Mouse (Mus musculus) thymus, adult 2 months (tissue): ENCODE data around the gene Cd163. TPM values are rescaled to one million over a fixed set of nuclear protein-coding genes. Genes with fewer than 3 reads are reported as not detected.
A peak's percentile ranks its signal among the peaks of the same experiment; 100 is the strongest.

Source experiments
- DNase-seq: peaks from one replicate; pipeline ENCODE4 v3.0.0; 2021
- H3K27ac ChIP-seq: fragments of 200-500 bp; 2 replicates; pipeline ENCODE4 v1.5.1; 2012; ENCODE audit warnings: low read length, control low read depth; ENCODE audit not compliant: control insufficient read depth, insufficient read depth
- H3K27me3 ChIP-seq: fragments of 200-500 bp; 2 replicates; pipeline ENCODE4 v1.6.1; 2012; ENCODE audit warnings: mild to moderate bottlenecking, low read length, moderate library complexity, mixed read lengths; ENCODE audit not compliant: control insufficient read depth, insufficient read depth
- H3K36me3 ChIP-seq: fragments of 200-500 bp; 2 replicates; pipeline ENCODE4 v1.6.1; 2012; ENCODE audit warnings: mild to moderate bottlenecking, low read length, moderate library complexity; ENCODE audit not compliant: control insufficient read depth, insufficient read depth
- H3K4me1 ChIP-seq: fragments of 200-500 bp; replicated peaks from 2 replicates; pipeline ENCODE4 v1.6.1; 2012; ENCODE audit warnings: low read length; ENCODE audit not compliant: control insufficient read depth, insufficient read depth
- H3K4me3 ChIP-seq: fragments of 200-500 bp; 2 replicates; pipeline ENCODE4 v1.5.1; 2012; ENCODE audit warnings: mild to moderate bottlenecking, low read length, control low read depth, moderate library complexity; ENCODE audit not compliant: control insufficient read depth, insufficient read depth
- CTCF ChIP-seq: fragments of 200-500 bp; IDR thresholded peaks from 2 replicates; pipeline ENCODE4 v1.5.1; 2012; ENCODE audit warnings: mild to moderate bottlenecking, control low read depth, low read length, moderate library complexity, borderline replicate concordance; ENCODE audit not compliant: control insufficient read depth, poor library complexity, insufficient read depth; ENCODE audit errors: extremely low read depth
- POLR2A ChIP-seq: fragments of 200-500 bp; IDR thresholded peaks from 2 replicates; pipeline ENCODE4 v1.6.1; 2012; ENCODE audit warnings: mild to moderate bottlenecking, low read length, control low read depth, moderate library complexity; ENCODE audit not compliant: control insufficient read depth, poor library complexity, insufficient read depth; ENCODE audit errors: extremely low read depth
- WGBS: fragments of 180-500 bp; shearing (Covaris S2); methylation state at CpG from one replicate; pipeline ENCODE4 v1.1.7; 2018; 5-methylcytosine and 5-hydroxymethylcytosine counted together
- polyA plus RNA-seq: library from polyadenylated mRNA; depleted of rRNA; stranded (reverse); fragments of >200 nt; gene quantifications from 2 replicates; pipeline ENCODE4 v1.2.3, GENCODE M21; 2012

Cd163 gene
- polyA plus RNA-seq, 1 experiment: 1.4 TPM

- TF ChIP-seq CTCF (no peak), POLR2A (no peak)
- no peak for DNase-seq
- 59% methylated on average over 6 of the region's 6 CpGs for WGBS
- no peak overlapping the region for H3K27ac ChIP-seq
- no peaks in the 10 kb centered on the region for H3K4me1 ChIP-seq
- H3K36me3 ChIP-seq: no peaks in the 10 kb centered on the region
- H3K27me3 ChIP-seq: no peaks in the 10 kb centered on the region
- H3K4me3 ChIP-seq: no peak overlapping the region
Observed at GRCm38 (mm10) chr6:124358953-124359352, 54.5 kb downstream of the Cd163 start.

GRCm38 (mm10) chr6:124360549-124360948 lies 56.1 kb downstream of the Cd163 start:
- no peaks in the 10 kb centered on the region for H3K36me3 ChIP-seq
- no peak for DNase-seq
- no peak for TF ChIP-seq POLR2A
- no peak for TF ChIP-seq CTCF
- no peaks in the 10 kb centered on the region for H3K4me1 ChIP-seq
- no peaks in the 10 kb centered on the region for H3K27me3 ChIP-seq
- no peak overlapping the region for H3K27ac ChIP-seq
- no peak overlapping the region for H3K4me3 ChIP-seq
- WGBS: 51% methylated on average over 6 of the region's 6 CpGs

GRCm38 (mm10) chr6:124364328-124364727 lies 59.9 kb downstream of the Cd163 start:
- WGBS: 77% methylated on average over 5 of the region's 5 CpGs
- TF ChIP-seq POLR2A: no peak
- TF ChIP-seq CTCF: no peak
- DNase-seq: no peak
- H3K27me3 ChIP-seq: no peaks in the 10 kb centered on the region
- no peaks in the 10 kb centered on the region for H3K36me3 ChIP-seq
- no peak overlapping the region for H3K4me3 ChIP-seq
- H3K4me1 ChIP-seq: no peaks in the 10 kb centered on the region; the same call in 1 of the 2 replicates
- no peak overlapping the region for H3K27ac ChIP-seq

GRCm38 (mm10) chr6:124373584-124374206 lies 69.2 kb downstream of the Cd163 start:
- TF ChIP-seq POLR2A (no peak), CTCF (no peak)
- no peaks in the 10 kb centered on the region for H3K36me3 ChIP-seq
- WGBS: 70% methylated on average over 6 of the region's 6 CpGs
- H3K27ac ChIP-seq: no peak overlapping the region
- no peak for DNase-seq
- H3K4me3 ChIP-seq: no peak overlapping the region
- no peaks in the 10 kb centered on the region for H3K27me3 ChIP-seq
- peaks cover 16% of the 10 kb centered on the region for H3K4me1 ChIP-seq

- Histone ChIP-seq H3K4me3 (no peak overlapping the region), H3K36me3 (no peaks in the 10 kb centered on the region), H3K27me3 (no peaks in the 10 kb centered on the region), H3K4me1 (peaks cover 16% of the 10 kb centered on the region), H3K27ac (no peak overlapping the region)
- no peak for DNase-seq
- TF ChIP-seq POLR2A: no peak
- 40% methylated on average over 4 of the region's 4 CpGs for WGBS
Observed at GRCm38 (mm10) chr6:124374683-124375082, 70.2 kb downstream of the Cd163 start.

- no peak overlapping the region for H3K4me3 ChIP-seq
- WGBS: 3% methylated on average over 11 of the region's 11 CpGs
- H3K27me3 ChIP-seq: no peaks in the 10 kb centered on the region
- DNase-seq: peak; percentile 80
- TF ChIP-seq CTCF: no peak
- TF ChIP-seq POLR2A: no peak
- peak overlapping the region; percentile 54 for H3K27ac ChIP-seq
- no peaks in the 10 kb centered on the region for H3K36me3 ChIP-seq
- H3K4me1 ChIP-seq: peaks cover 16% of the 10 kb centered on the region
Observed at GRCm38 (mm10) chr6:124375435-124375884, 71.0 kb downstream of the Cd163 start.

GRCm38 (mm10) chr6:124376311-124376710 lies 71.9 kb downstream of the Cd163 start:
- Histone ChIP-seq H3K27me3 (no peaks in the 10 kb centered on the region), H3K4me3 (no peak overlapping the region), H3K36me3 (no peaks in the 10 kb centered on the region), H3K4me1 (peaks cover 16% of the 10 kb centered on the region), H3K27ac (no peak overlapping the region)
- TF ChIP-seq POLR2A: no peak
- no peak for TF ChIP-seq CTCF
- WGBS: 53% methylated on average over 5 of the region's 5 CpGs
- no peak for DNase-seq
